Mouse (Mus musculus): ENCODE results near the gene Ntrk1. TPM values are rescaled to one million over a fixed set of nuclear protein-coding genes. Genes with fewer than 3 reads are reported as not detected.

The Ntrk1 gene
- total and polyA plus RNA-seq, 3 experiments: not detected

GRCm38 (mm10) chr3:87809322-87809962 is 14.5 kb upstream of the Ntrk1 start:
- Histone ChIP-seq H3K27me3 (ENCODE audit: control insufficient read depth in 1 of 2, insufficient read depth in 2 of 2, low read length in 2 of 2) (no peaks in the 10 kb centered on the region), H3K4me3 (ENCODE audit: control insufficient read depth in 1 of 2, insufficient read depth in 1 of 2, low read depth in 2 of 2, low read length in 2 of 2) (no peak overlapping the region), H3K9me3 (replicated peaks; ENCODE audit: insufficient read depth, low read length) (no peaks in the 10 kb centered on the region), H3K79me2 (ENCODE audit: control insufficient read depth, insufficient read depth, low read length, poor library complexity) (no peaks in the 10 kb centered on the region), H3K36me3 (ENCODE audit: control insufficient read depth in 1 of 2, insufficient read depth in 2 of 2, low read length in 2 of 2) (peaks cover 0 to 4% of the 10 kb centered on the region in 2 experiments; a peak in 1 of 4 replicates), H3K27ac (ENCODE audit: control insufficient read depth, low read depth, low read length) (no peak overlapping the region), H3K4me1 (ENCODE audit: control insufficient read depth in 1 of 2, insufficient read depth in 2 of 2, low read length in 2 of 2) (peaks cover 0 to 8% of the 10 kb centered on the region in 2 experiments; a peak in 2 of 4 replicates), H3K9ac (ENCODE audit: control insufficient read depth, low read depth, low read length, poor library complexity, severe bottlenecking) (no peak overlapping the region)
- no peak for TF ChIP-seq GABPA (IDR thresholded peaks at IDR 0.05; ENCODE audit: low read depth, low read length)
- TF ChIP-seq MXI1 (IDR thresholded peaks at IDR 0.05; ENCODE audit: low read depth, low read length): no peak
- no peak for TF ChIP-seq MYB (IDR thresholded peaks at IDR 0.05; ENCODE audit: low read depth, low read length)
- no peak for TF ChIP-seq ZMIZ1 (IDR thresholded peaks at IDR 0.05; ENCODE audit: low read depth, low read length)
- TF ChIP-seq MAX (IDR thresholded peaks at IDR 0.05; ENCODE audit: low read length): no peak
- TF ChIP-seq NRF1 (IDR thresholded peaks at IDR 0.05; ENCODE audit: insufficient read depth, low read depth, low read length, poor library complexity, severe bottlenecking): no peak
- TF ChIP-seq USF1 (IDR thresholded peaks at IDR 0.05; ENCODE audit: low read depth, low read length): no peak
- no peak for TF ChIP-seq CTCF (IDR thresholded peaks at IDR 0.05 in 2 of 3, conservative IDR thresholded peaks at IDR 0.05 in 1 of 3; ENCODE audit: control insufficient read depth in 1 of 3, insufficient read depth in 1 of 3, low read depth in 2 of 3, low read length in 3 of 3, poor library complexity in 1 of 3, severe bottlenecking in 1 of 3)
- no peak for TF ChIP-seq MAFK (IDR thresholded peaks at IDR 0.05; ENCODE audit: borderline replicate concordance, low read depth, low read length)
- TF ChIP-seq CHD1 (IDR thresholded peaks at IDR 0.05; ENCODE audit: low read depth, low read length): no peak
- TF ChIP-seq MAZ (IDR thresholded peaks at IDR 0.05; ENCODE audit: low read depth, low read length): no peak
- TF ChIP-seq POLR2AphosphoS5 (IDR thresholded peaks at IDR 0.05; ENCODE audit: borderline replicate concordance, low read depth, low read length): no peak
- no peak for DNase-seq (ENCODE audit: low read depth, low spot score)

- H3K79me2 ChIP-seq (ENCODE audit: control insufficient read depth, insufficient read depth, low read length, poor library complexity): no peaks in the 10 kb centered on the region
- H3K36me3 ChIP-seq (ENCODE audit: control insufficient read depth in 1 of 2, insufficient read depth in 2 of 2, low read length in 2 of 2): peaks cover 0 to 4% of the 10 kb centered on the region in 2 experiments; a peak in 1 of 4 replicates
- peak overlapping the region; percentile 40 for H3K9ac ChIP-seq (ENCODE audit: control insufficient read depth, low read depth, low read length, poor library complexity, severe bottlenecking)
- peak; percentile 85 for DNase-seq (ENCODE audit: low read depth, low spot score)
- H3K9me3 ChIP-seq (replicated peaks; ENCODE audit: insufficient read depth, low read length): no peaks in the 10 kb centered on the region
- peak overlapping the region; percentile 50 to 59 for H3K4me3 ChIP-seq (ENCODE audit: control insufficient read depth in 1 of 2, insufficient read depth in 1 of 2, low read depth in 2 of 2, low read length in 2 of 2)
- no peak overlapping the region for H3K27ac ChIP-seq (ENCODE audit: control insufficient read depth, low read depth, low read length)
- H3K4me1 ChIP-seq (ENCODE audit: control insufficient read depth in 1 of 2, insufficient read depth in 2 of 2, low read length in 2 of 2): peaks cover 0 to 12% of the 10 kb centered on the region in 2 experiments; a peak in 1 of 4 replicates
- peaks cover 0 to 6% of the 10 kb centered on the region in 2 experiments; a peak in 2 of 4 replicates for H3K27me3 ChIP-seq (ENCODE audit: control insufficient read depth in 1 of 2, insufficient read depth in 2 of 2, low read length in 2 of 2)
- TF ChIP-seq SIN3A (IDR thresholded peaks at IDR 0.05; ENCODE audit: low read length) (peak; percentile 58), ETS1 (IDR thresholded peaks at IDR 0.05; ENCODE audit: low read depth, low read length) (no peak), ZNF384 (IDR thresholded peaks at IDR 0.05; ENCODE audit: low read depth, low read length) (no peak), MAZ (IDR thresholded peaks at IDR 0.05; ENCODE audit: low read depth, low read length) (no peak), NRF1 (IDR thresholded peaks at IDR 0.05; ENCODE audit: insufficient read depth, low read depth, low read length, poor library complexity, severe bottlenecking) (peak; percentile 33; the same call in 1 of the 2 replicates), MEF2A (IDR thresholded peaks at IDR 0.05; ENCODE audit: extremely low read depth, insufficient replicate concordance, low read depth, low read length, poor library complexity, severe bottlenecking) (no peak), USF2 (IDR thresholded peaks at IDR 0.05; ENCODE audit: borderline replicate concordance in 1 of 2, insufficient read depth in 1 of 2, low read depth in 1 of 2, low read length in 2 of 2) (no peak), ZKSCAN1 (IDR thresholded peaks at IDR 0.05; ENCODE audit: low read depth, low read length) (no peak), POLR2A (IDR thresholded peaks at IDR 0.05; ENCODE audit: control insufficient read depth in 1 of 2, insufficient read depth in 1 of 2, low read depth in 1 of 2, low read length in 2 of 2, poor library complexity in 1 of 2) (peak in 1 of 2 experiments; percentile 42; a peak in 1 of 4 replicates), MYC (IDR thresholded peaks at IDR 0.05; ENCODE audit: low read depth, low read length) (peak; percentile 81), MXI1 (IDR thresholded peaks at IDR 0.05; ENCODE audit: low read depth, low read length) (peak; percentile 93), MAX (IDR thresholded peaks at IDR 0.05; ENCODE audit: low read length) (peak; percentile 93), RCOR1 (IDR thresholded peaks at IDR 0.05; ENCODE audit: low read depth, low read length) (no peak), BHLHE40 (IDR thresholded peaks at IDR 0.05; ENCODE audit: borderline replicate concordance, low read depth, low read length) (peak; percentile 81; the same call in 1 of the 2 replicates), TBP (IDR thresholded peaks at IDR 0.05; ENCODE audit: low read depth, low read length) (no peak), UBTF (IDR thresholded peaks at IDR 0.05; ENCODE audit: borderline replicate concordance, insufficient read depth, low read depth, low read length) (0 out of 2 replicates have a peak, but pooled peaks have one; percentile 30), USF1 (IDR thresholded peaks at IDR 0.05; ENCODE audit: low read depth, low read length) (no peak)
Observed at GRCm38 (mm10) chr3:87804038-87804677, 9.2 kb upstream of the Ntrk1 start.
